Mouse (Mus musculus) right cerebral cortex, postnatal 4 days (tissue): ENCODE measurements around the gene Gm9745.
"Not testable (repeated sequence)": the region's sequence is repeated elsewhere in the genome, so short reads cannot be mapped to it uniquely, and the experiment has no call there.

Experiments
- DNase-seq: peaks from one replicate; pipeline ENCODE4 v3.0.0-alpha.2; 2022

Gene Gm9745

GRCm38 (mm10) chr13:8905986-8906385, 42.0 kb downstream of the Gm9745 start:
- DNase-seq: not testable (repeated sequence)
